Comparison of ENCODE assay signal across 8 mouse cellular contexts in the genomic region with DNA sequence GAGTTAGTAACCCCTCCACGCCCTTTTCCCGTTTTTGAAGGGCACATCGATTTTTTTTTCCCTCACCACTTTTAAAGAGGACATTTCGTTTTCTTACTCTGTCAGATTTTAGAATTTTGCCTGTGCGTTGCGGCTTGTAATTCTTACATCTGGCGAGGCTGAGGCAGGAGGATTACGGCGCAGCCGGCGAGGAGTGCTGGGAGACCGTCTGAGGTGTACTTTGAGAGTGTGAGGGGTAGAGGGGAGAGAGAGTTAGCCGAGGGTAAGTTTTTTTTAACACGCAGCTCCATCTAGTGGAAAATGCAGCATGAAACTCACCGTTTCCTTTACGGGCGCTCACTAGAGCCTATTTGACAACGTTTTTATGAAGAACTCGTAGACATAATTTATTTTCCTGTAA. TPM values are rescaled to one million over a fixed set of nuclear protein-coding genes. Genes with fewer than 3 reads are reported as not detected.
DNase-seq lines count a peak whose midpoint lies in the region; ATAC-seq lines count a peak whose summit lies in the region.

No protein-coding gene starts in this region.

- peak overlapping the region; percentile 79 for H3K9ac ChIP-seq in hindbrain, embryonic 13.5 days

- H3K4me1 ChIP-seq in hindbrain, embryonic 13.5 days (replicated peaks), result 0 out of 2 replicates have a peak, but pooled peaks cover 9% of the 10 kb centered on the region

- peak; percentile 74 for ATAC-seq in hindbrain, embryonic 13.5 days (ENCODE audit: low FRiP score)

- H3K27me3 ChIP-seq in hindbrain, embryonic 13.5 days, result no peaks in the 10 kb centered on the region

- H3K9me3 ChIP-seq in hindbrain, embryonic 13.5 days, result no peaks in the 10 kb centered on the region

- peak overlapping the region; percentile 57 for H3K4me3 ChIP-seq in hindbrain, embryonic 13.5 days

- WGBS in hindbrain, embryonic 13.5 days, result 3% methylated on average over 19 of the region's 19 CpGs

- H3K4me2 ChIP-seq in hindbrain, embryonic 13.5 days, result peak overlapping the region; percentile 58

- H3K36me3 ChIP-seq in hindbrain, embryonic 13.5 days, result peaks cover 32% of the 10 kb centered on the region

- H3K27ac ChIP-seq in hindbrain, embryonic 13.5 days, result peak overlapping the region; percentile 95

- peak; percentile 84 for DNase-seq in R1 (ENCODE audit: low read depth, low spot score)
- DNase-seq in cerebellum, postnatal 10 days, result peak; percentile 72 to 73
- DNase-seq in frontal cortex, postnatal 14 days (ENCODE audit: low spot score in 2 of 2), result peak; percentile 38 to 42
- DNase-seq in layer of hippocampus, postnatal 10 days (ENCODE audit: low spot score in 2 of 2), result peak; percentile 62 to 65
- peak; percentile 80 for DNase-seq in lung, postnatal 25 days (ENCODE audit: low spot score)
- DNase-seq in retina, adult 2 months (ENCODE audit: low read depth, low spot score), result peak; percentile 44
- DNase-seq in thymus, postnatal 14 days, result peak; percentile 83

RNA-seq across cellular contexts. Expression of gene Pcbd2, which starts 0.7 kb away (rescaled TPM):
- 23.3 and 26.0 TPM in 2 replicates for polyA plus RNA-seq in hindbrain, embryonic 13.5 days (2015; fragmentation: Nextera tagmentation; extraction: Ambion mirVana)
- 10 to 100 TPM; 28.3 to 36.1 TPM for total RNA-seq in layer of hippocampus, postnatal 10 days (2021)

RNA-seq across cellular contexts. Expression of gene Txndc15, which starts 13.4 kb away (rescaled TPM):
- polyA plus RNA-seq in hindbrain, embryonic 13.5 days (2015; fragmentation: Nextera tagmentation; extraction: Ambion mirVana), result 141 and 142 TPM in 2 replicates
- 10 to 100 TPM; 58.3 to 61.4 TPM for total RNA-seq in layer of hippocampus, postnatal 10 days (2021)

RNA-seq across cellular contexts. Expression of gene B230219D22Rik, which starts 34.9 kb away (rescaled TPM):
- 67.5 and 70.8 TPM in 2 replicates for polyA plus RNA-seq in hindbrain, embryonic 13.5 days (2015; fragmentation: Nextera tagmentation; extraction: Ambion mirVana)
- total RNA-seq in layer of hippocampus, postnatal 10 days (2021), result 10 to 100 TPM; 82.3 to 83.3 TPM

RNA-seq across cellular contexts. Expression of gene Catsper3, which starts 56.5 kb away (rescaled TPM):
- not detected in 2 replicates for polyA plus RNA-seq in hindbrain, embryonic 13.5 days (2015; fragmentation: Nextera tagmentation; extraction: Ambion mirVana)
- under 1 TPM in 1 of 2 experiments, not detected in 1; 0.37 TPM for total RNA-seq in layer of hippocampus, postnatal 10 days (2021)

Comparison
In these comparisons a context has a peak if more than half of its experiments do, and no peak if none do; other contexts are left out.
1. Peak in every context shown above with its lines: DNase-seq, ATAC-seq, H3K4me3 ChIP-seq and H3K27ac ChIP-seq.